Mouse (Mus musculus): ENCODE measurements around the gene Hyls1. TPM values are rescaled to one million over a fixed set of nuclear protein-coding genes. Genes with fewer than 3 reads are reported as not detected.

The Hyls1 gene
- polyA plus RNA-seq, 1 experiment from 2014 or later: 18.4 TPM

Other genes with a start within 250 kb of the Hyls1 start
- 15.8 and 19.7 TPM in 2 replicates for gene Cdon, start 149.3 kb downstream of the Hyls1 start, polyA plus RNA-seq (2014; fragmentation: Nextera tagmentation; extraction: Ambion mirVana)
- not detected in 2 replicates for gene Gm1113, start 52.1 kb downstream of the Hyls1 start, polyA plus RNA-seq (2014; fragmentation: Nextera tagmentation; extraction: Ambion mirVana)
- gene Ddx25, start 11.9 kb downstream of the Hyls1 start, polyA plus RNA-seq (2014; fragmentation: Nextera tagmentation; extraction: Ambion mirVana): 3.7 and 4.9 TPM in 2 replicates
- 18.0 and 20.2 TPM in 2 replicates for gene Pus3, start 11.8 kb downstream of the Hyls1 start, polyA plus RNA-seq (2014; fragmentation: Nextera tagmentation; extraction: Ambion mirVana)
- 0.24 and 0.61 TPM in 2 replicates for gene Pate2, start 114 bp downstream of the Hyls1 start, polyA plus RNA-seq (2014; fragmentation: Nextera tagmentation; extraction: Ambion mirVana)
- not detected in 2 replicates for gene Pate4, start 41.5 kb upstream of the Hyls1 start, polyA plus RNA-seq (2014; fragmentation: Nextera tagmentation; extraction: Ambion mirVana)
- gene Pate3, start 77.8 kb upstream of the Hyls1 start, polyA plus RNA-seq (2014; fragmentation: Nextera tagmentation; extraction: Ambion mirVana): 0.16 TPM in 1 of 2 replicates, not detected in the other
- not detected in 2 replicates for gene Pate1, start 117.0 kb upstream of the Hyls1 start, polyA plus RNA-seq (2014; fragmentation: Nextera tagmentation; extraction: Ambion mirVana)
- not detected in 2 replicates for gene Gm17677, start 170.7 kb upstream of the Hyls1 start, polyA plus RNA-seq (2014; fragmentation: Nextera tagmentation; extraction: Ambion mirVana)
- gene Gm17727, start 207.7 kb upstream of the Hyls1 start, polyA plus RNA-seq (2014; fragmentation: Nextera tagmentation; extraction: Ambion mirVana): not detected in 2 replicates
- gene Gm27235, start 219.7 kb upstream of the Hyls1 start, polyA plus RNA-seq (2014; fragmentation: Nextera tagmentation; extraction: Ambion mirVana): not detected in 2 replicates
- not detected in 2 replicates for gene D730048I06Rik, start 219.7 kb upstream of the Hyls1 start, polyA plus RNA-seq (2014; fragmentation: Nextera tagmentation; extraction: Ambion mirVana)